Mouse (Mus musculus) E14TG2a.4 (cell line): ENCODE results near the gene Abt1.

Experiments
- CTCF ChIP-seq: conservative IDR thresholded peaks from 2 replicates; pipeline ENCODE4 v1.5.1; 2014; ENCODE audit warnings: low read length
- POU5F1 ChIP-seq: IDR thresholded peaks from 2 replicates; pipeline ENCODE4 v1.6.1; 2014; ENCODE audit warnings: low read length, borderline replicate concordance

GRCm38 (mm10) chr13:23436861-23437822 lies 13.5 kb upstream of the Abt1 start:
- TF ChIP-seq CTCF (no peak), POU5F1 (no peak)
